Mouse (Mus musculus) heart, postnatal 0 days (tissue): ENCODE results near the gene Snrpa1. TPM values are rescaled to one million over a fixed set of nuclear protein-coding genes. Genes with fewer than 3 reads are reported as not detected.

ENCODE experiments used
- ATAC-seq: fragments of 200-750 bp; cut with Nextera tagmentation; 2 replicates; pipeline ENCODE4 v1.8.0; 2017; ENCODE audit warnings: low read depth, moderate number of reproducible peaks, moderate library complexity; ENCODE audit not compliant: insufficient read depth
- DNase-seq: peaks from one replicate; pipeline ENCODE4 v3.0.0-alpha.2; 2016; ENCODE audit warnings: low spot score
- H3K27ac ChIP-seq: fragments of 300-500 bp; sonication (generic); 2 replicates; pipeline ENCODE4 v1.5.1; 2014; ENCODE audit warnings: low read depth, mild to moderate bottlenecking
- H3K27me3 ChIP-seq: fragments of 300-500 bp; sonication (generic); 2 replicates; pipeline ENCODE4 v1.6.1; 2014; ENCODE audit warnings: low read length, mixed read lengths; ENCODE audit not compliant: control insufficient read depth, insufficient read depth
- H3K36me3 ChIP-seq: fragments of 300-500 bp; sonication (generic); replicated peaks from 2 replicates; pipeline ENCODE4 v1.6.1; 2014; ENCODE audit warnings: low read length, mixed read lengths; ENCODE audit not compliant: control insufficient read depth, insufficient read depth
- H3K4me1 ChIP-seq: fragments of 300-500 bp; sonication (generic); 2 replicates; pipeline ENCODE4 v1.6.1; 2014; ENCODE audit warnings: antibody characterized with exemption; ENCODE audit not compliant: control insufficient read depth, insufficient read depth
- H3K4me2 ChIP-seq: fragments of 300-500 bp; sonication (generic); 2 replicates; pipeline ENCODE4 v1.6.1; 2014; ENCODE audit warnings: low read depth, mild to moderate bottlenecking, low read length, moderate library complexity
- H3K4me3 ChIP-seq: fragments of 300-500 bp; sonication (generic); 2 replicates; pipeline ENCODE4 v1.5.1; 2014; ENCODE audit warnings: low read depth, low read length
- H3K9ac ChIP-seq: fragments of 300-500 bp; sonication (generic); replicated peaks from 2 replicates; pipeline ENCODE4 v1.6.1; 2014; ENCODE audit warnings: low read depth, low read length, mixed read lengths
- H3K9me3 ChIP-seq: fragments of 300-500 bp; sonication (generic); replicated peaks from 2 replicates; pipeline ENCODE4 v1.6.1; 2016; ENCODE audit warnings: low read length; ENCODE audit not compliant: control insufficient read depth
- CTCF ChIP-seq: IDR thresholded peaks from 2 replicates; pipeline ENCODE4 v1.5.1; 2016; ENCODE audit warnings: antibody characterized with exemption, control low read depth, low read depth
- EP300 ChIP-seq: IDR thresholded peaks from 2 replicates; pipeline ENCODE4 v1.6.1; 2016; ENCODE audit warnings: antibody characterized with exemption, low read depth
- WGBS: fragments of 180-500 bp; shearing (Covaris S2); extraction: QIAGEN DNeasy Blood & Tissue Kit; methylation state at CpG from one replicate; pipeline ENCODE4 v1.1.7; 2014; 5-methylcytosine and 5-hydroxymethylcytosine counted together
- polyA plus RNA-seq: library from polyadenylated mRNA; unstranded; fragments of >200 nt; fragmentation: Nextera tagmentation; extraction: Ambion mirVana; gene quantifications from 2 replicates; pipeline ENCODE4 v1.2.1, GENCODE M21; 2015
- total RNA-seq: library from RNA; depleted of rRNA; stranded (reverse); fragments of >200 nt; gene quantifications from 2 replicates; pipeline ENCODE4 v1.2.3, GENCODE M21; 2014; ENCODE audit warnings: low replicate concordance; rRNA removed

Snrpa1 gene
- total RNA-seq (18.0 and 30.8 TPM in 2 replicates), polyA plus RNA-seq (58.9 and 62.1 TPM in 2 replicates)

- Histone ChIP-seq H3K4me2 (peak within 1 kb of the TSS; percentile 70), H3K4me3 (peak within 1 kb of the TSS; percentile 85), H3K9ac (peak within 1 kb of the TSS; percentile 82), H3K27ac (no peak within 1 kb of the TSS), H3K36me3 (peaks cover 18% of the 10 kb centered on the region), H3K4me1 (peaks cover 11% of the 10 kb centered on the region), H3K27me3 (no peaks in the 10 kb centered on the region), H3K9me3 (no peaks in the 10 kb centered on the region)
- ATAC-seq = no peak
- WGBS = 61% methylated on average over 1 of the region's 1 CpGs
- TF ChIP-seq CTCF (no peak), EP300 (no peak)
- no peak for DNase-seq
These were observed at the start of gene Snrpa1 for GRCm38 (mm10) chr7:66058703-66059102. Gene Snrpa1, plus strand, starts transcription at chr7:66059003.

- no peaks in the 10 kb centered on the region for H3K27me3 ChIP-seq
- ATAC-seq (no peak), DNase-seq (no peak)
- no peak overlapping the region for H3K9ac ChIP-seq
- no peak for TF ChIP-seq EP300
- no peak for TF ChIP-seq CTCF
- H3K9me3 ChIP-seq = no peaks in the 10 kb centered on the region
- H3K4me3 ChIP-seq = no peak overlapping the region
- WGBS = 75% methylated on average over 6 of the region's 6 CpGs
- H3K36me3 ChIP-seq = no peaks in the 10 kb centered on the region
- no peaks in the 10 kb centered on the region for H3K4me1 ChIP-seq
- no peak overlapping the region for H3K27ac ChIP-seq
- H3K4me2 ChIP-seq = no peak overlapping the region
These were observed 48.3 kb upstream of the Snrpa1 start for GRCm38 (mm10) chr7:66010518-66010917.

- Histone ChIP-seq H3K9me3 (no peaks in the 10 kb centered on the region), H3K27ac (no peak overlapping the region), H3K4me1 (no peaks in the 10 kb centered on the region), H3K4me2 (no peak overlapping the region), H3K36me3 (no peaks in the 10 kb centered on the region), H3K4me3 (no peak overlapping the region), H3K27me3 (no peaks in the 10 kb centered on the region), H3K9ac (no peak overlapping the region)
- ATAC-seq (no peak), DNase-seq (peak; percentile 8)
- TF ChIP-seq EP300 (no peak), CTCF (peak; percentile 66)
- 73% methylated on average over 2 of the region's 2 CpGs for WGBS
These were observed 31.1 kb upstream of the Snrpa1 start for GRCm38 (mm10) chr7:66027747-66028146.

- H3K27ac ChIP-seq = no peak overlapping the region
- ATAC-seq = no peak
- no peaks in the 10 kb centered on the region for H3K9me3 ChIP-seq
- no peaks in the 10 kb centered on the region for H3K36me3 ChIP-seq
- no peak overlapping the region for H3K4me3 ChIP-seq
- WGBS = 60% methylated on average over 6 of the region's 6 CpGs
- H3K4me1 ChIP-seq = no peaks in the 10 kb centered on the region
- no peak overlapping the region for H3K9ac ChIP-seq
- no peak overlapping the region for H3K4me2 ChIP-seq
- DNase-seq = no peak
- no peaks in the 10 kb centered on the region for H3K27me3 ChIP-seq
- TF ChIP-seq CTCF (no peak), EP300 (no peak)
These were observed 29.9 kb upstream of the Snrpa1 start for GRCm38 (mm10) chr7:66028766-66029512.

- Histone ChIP-seq H3K9me3 (no peaks in the 10 kb centered on the region), H3K36me3 (no peaks in the 10 kb centered on the region), H3K27ac (no peak overlapping the region), H3K4me2 (no peak overlapping the region), H3K27me3 (no peaks in the 10 kb centered on the region), H3K4me1 (no peaks in the 10 kb centered on the region), H3K9ac (no peak overlapping the region), H3K4me3 (no peak overlapping the region)
- DNase-seq = no peak
- TF ChIP-seq CTCF = no peak
- TF ChIP-seq EP300 = no peak
- no peak for ATAC-seq
- 70% methylated on average over 8 of the region's 8 CpGs for WGBS
These were observed 22.0 kb upstream of the Snrpa1 start for GRCm38 (mm10) chr7:66036809-66037208.

GRCm38 (mm10) chr7:66038261-66038660 is 20.5 kb upstream of the Snrpa1 start:
- ATAC-seq = no peak
- H3K27me3 ChIP-seq = no peaks in the 10 kb centered on the region
- TF ChIP-seq CTCF (no peak), EP300 (no peak)
- no peaks in the 10 kb centered on the region for H3K9me3 ChIP-seq
- no peak overlapping the region for H3K27ac ChIP-seq
- H3K4me2 ChIP-seq = no peak overlapping the region
- no peak overlapping the region for H3K4me3 ChIP-seq
- no peak for DNase-seq
- no peaks in the 10 kb centered on the region for H3K36me3 ChIP-seq
- H3K9ac ChIP-seq = no peak overlapping the region
- H3K4me1 ChIP-seq = no peaks in the 10 kb centered on the region
- 50% methylated on average over 3 of the region's 3 CpGs for WGBS
